In the genomic region with DNA sequence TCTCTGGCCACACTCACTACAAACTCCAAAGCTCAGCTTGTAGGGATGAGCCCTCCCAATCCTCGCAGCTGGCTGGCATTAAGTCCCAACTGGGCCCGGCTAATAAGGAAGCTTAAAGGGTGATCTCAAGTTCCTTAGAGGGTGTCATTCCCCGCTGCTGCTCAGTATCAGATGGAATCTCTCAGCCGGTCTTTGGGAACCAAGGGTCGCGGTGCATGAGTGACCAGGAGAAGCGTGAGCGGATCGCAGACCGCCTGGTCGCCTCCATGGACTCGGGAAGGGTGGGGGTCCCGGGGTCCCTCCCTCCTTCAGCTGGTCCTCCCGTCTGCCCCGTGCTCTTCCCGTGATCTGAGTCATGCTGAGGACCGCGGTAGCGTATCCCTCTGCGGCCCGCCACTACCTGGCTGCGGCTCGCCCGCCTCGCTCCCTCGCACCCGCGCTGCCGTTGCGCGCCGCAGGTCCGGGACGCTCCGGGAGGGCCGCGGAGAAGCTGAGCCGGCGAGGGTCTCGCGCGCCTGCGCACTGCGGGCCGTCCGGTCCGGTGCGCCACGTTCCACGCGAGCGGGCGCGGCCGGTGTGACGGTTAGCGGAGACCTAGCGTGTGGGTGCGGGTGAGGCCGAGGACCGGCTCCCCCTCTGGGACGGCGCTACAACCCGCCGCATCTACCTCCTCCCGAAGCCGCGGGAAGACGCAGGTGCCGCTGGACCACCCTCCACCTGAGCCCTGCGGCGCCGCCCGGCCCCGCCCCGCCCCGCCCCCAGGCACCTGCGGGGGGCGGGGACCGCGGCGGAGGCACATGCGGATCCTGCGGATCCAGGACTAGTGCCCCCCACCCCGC, we compare ENCODE assay signal across 7 mouse cellular contexts. TPM values are rescaled to one million over a fixed set of nuclear protein-coding genes. Genes with fewer than 3 reads are reported as not detected.
DNase-seq lines count a peak whose midpoint lies in the region; ATAC-seq and TF ChIP-seq lines count a peak whose summit lies in the region.

Gene Tdrd5, minus strand, starts transcription at position 754 of the 839 bp plus-strand sequence.

- DNase-seq in G1E (ENCODE audit: low spot score) = no peak
- peak; percentile 45 for DNase-seq in embryo, embryonic 10.5 days (ENCODE audit: low spot score)
- peak; percentile 55 to 61 for DNase-seq in left cerebral cortex, adult 2 months (ENCODE audit: extremely low spot score in 1 of 2, low spot score in 2 of 2)
- peak; percentile 11 for DNase-seq in splenic B cell, adult 2 months (ENCODE audit: low read depth, low spot score)

- peak within 1 kb of the TSS; percentile 26; the same call in 1 of the 2 replicates for H3K4me3 ChIP-seq in G1E (ENCODE audit: low read depth, low read length)
- peak within 1 kb of the TSS; percentile 70 for H3K4me3 ChIP-seq in left cerebral cortex, adult 2 months

- H3K36me3 ChIP-seq in G1E (replicated peaks) = no peaks in the 10 kb centered on the region
- H3K36me3 ChIP-seq in splenic B cell, adult 2 months (ENCODE audit: control insufficient read depth, insufficient read depth, low read length, poor library complexity, severe bottlenecking) = no peaks in the 10 kb centered on the region

- TF ChIP-seq CTCF in G1E (IDR thresholded peaks at IDR 0.05; ENCODE audit: low read depth, low read length) = no peak
- TF ChIP-seq CTCF in left cerebral cortex, adult 2 months (IDR thresholded peaks at IDR 0.05) = no peak

- peak; percentile 14 for ATAC-seq in CD4-positive, CD25-positive, alpha-beta regulatory T cell, adult 4 months
- no peak for ATAC-seq in G1E (ENCODE audit: extremely low read depth, insufficient number of reproducible peaks, low FRiP score, poor library complexity, severe bottlenecking)
- ATAC-seq in hematopoietic stem cell, adult 5-6 weeks (replicated peaks in 1 of 2; ENCODE audit: insufficient read depth in 1 of 2, low FRiP score in 2 of 2, low TSS enrichment in 1 of 2, low read depth in 1 of 2, poor library complexity in 2 of 2, severe bottlenecking in 2 of 2) = peak; percentile 42 to 48
- peak; percentile 55 for ATAC-seq in megakaryocyte-erythroid progenitor cell, adult 5-6 weeks (replicated peaks; ENCODE audit: low FRiP score, low TSS enrichment, poor library complexity, severe bottlenecking)

- peaks cover 8% of the 10 kb centered on the region for H3K27me3 ChIP-seq in G1E (ENCODE audit: insufficient read depth, low read length)
- peaks cover 3% of the 10 kb centered on the region; the same call in 1 of the 2 replicates for H3K27me3 ChIP-seq in splenic B cell, adult 2 months (ENCODE audit: control insufficient read depth, insufficient read depth, low read length, poor library complexity, severe bottlenecking)

- intact Hi-C loops in left cerebral cortex, adult 2 months (cut with DNase I) = no loop called here

- H3K9me3 ChIP-seq in G1E (replicated peaks) = peaks cover 8% of the 10 kb centered on the region

- H3K4me1 ChIP-seq in G1E (ENCODE audit: insufficient read depth, low read depth, low read length) = no peaks in the 10 kb centered on the region

- H3K27ac ChIP-seq in left cerebral cortex, adult 2 months = peak within 1 kb of the TSS; percentile 24; the same call in 1 of the 2 replicates

RNA-seq across cellular contexts. Expression of gene Tdrd5, which starts in this region (rescaled TPM):
- polyA plus RNA-seq in CD4-positive, CD25-positive, alpha-beta regulatory T cell, adult 4 months (2017; shearing (Covaris generic)) = not detected
- total RNA-seq in G1E (2014; fragmentation: Nextera tagmentation) (6.0 and 6.1 TPM in 2 replicates), G1E (2017) (0.55 and 0.58 TPM in 2 replicates)
- 0.09 TPM in 2 replicates for polyA plus RNA-seq in G1E (2012)
- total RNA-seq in hematopoietic stem cell, adult 5-6 weeks (2017) = not detected in 2 replicates
- 1 to 10 TPM; 2.7 to 2.9 TPM for total RNA-seq in left cerebral cortex, adult 2 months (2021)
- not detected in 2 replicates for total RNA-seq in megakaryocyte-erythroid progenitor cell, adult 5-6 weeks (2014; fragmentation: Nextera tagmentation)
- not detected in 2 replicates for total RNA-seq in megakaryocyte-erythroid progenitor cell, adult 5-6 weeks (2017)

Comparison
In these comparisons a context has a peak if more than half of its experiments do, and no peak if none do; other contexts are left out.
1. Peak in ATAC-seq in CD4-positive, CD25-positive, alpha-beta regulatory T cell, adult 4 months; RNA of the gene not detected or under 1 TPM.
2. Peak in ATAC-seq in hematopoietic stem cell, adult 5-6 weeks; RNA of the gene not detected or under 1 TPM.
3. Peak in ATAC-seq in megakaryocyte-erythroid progenitor cell, adult 5-6 weeks; RNA of the gene not detected or under 1 TPM.